Comparison of ENCODE assay signal across 1 mouse cellular context in the genomic region with DNA sequence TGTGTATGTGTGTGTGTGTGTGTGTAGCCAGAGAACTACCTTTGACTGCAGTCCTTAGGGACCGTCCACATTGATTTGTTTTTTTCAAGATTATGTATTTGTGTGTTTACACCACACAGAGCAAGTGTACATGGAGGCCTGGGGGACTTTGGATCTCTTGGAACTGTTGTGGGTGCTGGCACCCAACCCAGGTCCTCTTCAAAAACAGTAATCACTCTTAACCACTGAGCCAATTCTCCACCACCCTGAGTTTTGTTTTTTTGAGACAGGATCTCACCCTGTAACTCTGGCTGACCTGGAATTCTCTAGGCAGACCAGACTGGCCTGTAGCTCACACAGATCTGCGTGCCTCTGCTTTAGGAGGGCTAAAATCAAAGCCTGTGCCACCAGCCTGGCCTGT.
TF ChIP-seq lines count a peak whose summit lies in the region.

No protein-coding gene starts in this region.

TF ChIP-seq in myocyte, 11 proteins besides CTCF, POLR2A, EP300 and RAD21 (continued from another document):
- no peak for TF ChIP-seq MAX (IDR thresholded peaks at IDR 0.05; ENCODE audit: low read depth)
- TF ChIP-seq TCF12 (IDR thresholded peaks at IDR 0.05; ENCODE audit: insufficient read depth, poor library complexity, severe bottlenecking) = no peak
